Mouse (Mus musculus) bone marrow macrophage, adult 2 months (primary cell): Measurements from ENCODE around the gene Glod4.

Experiments
- CTCF ChIP-seq: IDR thresholded peaks from 2 replicates; pipeline ENCODE4 v1.5.1; 2012; ENCODE audit warnings: low read depth, mild to moderate bottlenecking, low read length, moderate library complexity
- POLR2A ChIP-seq: IDR thresholded peaks from 2 replicates; pipeline ENCODE4 v1.6.1; 2012; ENCODE audit warnings: mild to moderate bottlenecking, low read depth, low read length, borderline replicate concordance

DNA sequence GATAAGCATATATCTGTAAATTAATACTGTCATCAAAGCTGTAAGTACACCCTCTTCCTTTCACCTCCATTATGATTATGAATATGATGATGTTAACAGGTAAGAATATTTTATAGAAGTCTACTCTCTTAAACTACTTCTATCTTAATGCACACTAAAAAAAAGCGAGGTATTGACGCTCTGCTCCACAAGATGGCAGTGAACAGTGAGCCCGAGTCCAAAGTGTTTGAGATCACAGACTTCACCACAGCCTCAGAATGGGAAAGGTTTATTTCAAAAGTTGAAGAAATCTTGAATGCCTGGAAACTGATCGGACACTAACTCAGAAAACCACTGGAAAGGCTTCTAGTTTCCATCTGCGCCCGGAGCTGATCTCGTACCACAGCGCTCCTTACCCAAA, 149.9 kb downstream of the Glod4 start:
- TF ChIP-seq CTCF (no peak), POLR2A (no peak)
